Mouse (Mus musculus) intestine, embryonic 16.5 days (tissue): ENCODE data around the gene Prtg. TPM values are rescaled to one million over a fixed set of nuclear protein-coding genes. Genes with fewer than 3 reads are reported as not detected.
A peak's percentile ranks its signal among the peaks of the same experiment; 100 is the strongest.

Experiments used
- ATAC-seq: fragments of 200-750 bp; cut with Nextera tagmentation; 2 replicates; pipeline ENCODE4 v1.8.0; 2017; ENCODE audit warnings: moderate TSS enrichment, moderate library complexity
- H3K27ac ChIP-seq: fragments of 300-500 bp; sonication (generic); 2 replicates; pipeline ENCODE4 v1.5.1; 2014; ENCODE audit warnings: mild to moderate bottlenecking, low read length
- H3K27me3 ChIP-seq: fragments of 300-500 bp; sonication (generic); replicated peaks from 2 replicates; pipeline ENCODE4 v1.6.1; 2014; ENCODE audit warnings: low read length, control low read depth, mixed read lengths; ENCODE audit not compliant: control insufficient read depth, insufficient read depth
- H3K36me3 ChIP-seq: fragments of 300-500 bp; sonication (generic); 2 replicates; pipeline ENCODE4 v1.6.1; 2014; ENCODE audit warnings: low read length, control low read depth; ENCODE audit not compliant: control insufficient read depth, insufficient read depth
- H3K4me1 ChIP-seq: fragments of 300-500 bp; sonication (generic); 2 replicates; pipeline ENCODE4 v1.6.1; 2014; ENCODE audit warnings: low read length, control low read depth, mixed read lengths; ENCODE audit not compliant: control insufficient read depth, insufficient read depth
- H3K4me2 ChIP-seq: fragments of 300-500 bp; sonication (generic); 2 replicates; pipeline ENCODE4 v1.6.1; 2014; ENCODE audit warnings: low read depth, low read length, control low read depth
- H3K4me3 ChIP-seq: fragments of 300-500 bp; sonication (generic); 2 replicates; pipeline ENCODE4 v1.5.1; 2014; ENCODE audit warnings: mild to moderate bottlenecking, low read length
- H3K9ac ChIP-seq: fragments of 300-500 bp; sonication (generic); 2 replicates; pipeline ENCODE4 v1.6.1; 2014; ENCODE audit warnings: low read depth, low read length
- H3K9me3 ChIP-seq: fragments of 300-500 bp; sonication (generic); 2 replicates; pipeline ENCODE4 v1.6.1; 2016; ENCODE audit warnings: low read length, control low read depth; ENCODE audit not compliant: control insufficient read depth
- WGBS: fragments of 180-500 bp; shearing (Covaris S2); extraction: QIAGEN DNeasy Blood & Tissue Kit; methylation state at CpG from one replicate; pipeline ENCODE4 v1.1.7; 2014; 5-methylcytosine and 5-hydroxymethylcytosine counted together
- polyA plus RNA-seq: library from polyadenylated mRNA; unstranded; fragments of >200 nt; fragmentation: Nextera tagmentation; extraction: Ambion mirVana; gene quantifications from 2 replicates; pipeline ENCODE4 v1.2.1, GENCODE M21; 2015

Prtg gene
- polyA plus RNA-seq, 1 experiment from 2014 or later, result 0.32 TPM

DNA sequence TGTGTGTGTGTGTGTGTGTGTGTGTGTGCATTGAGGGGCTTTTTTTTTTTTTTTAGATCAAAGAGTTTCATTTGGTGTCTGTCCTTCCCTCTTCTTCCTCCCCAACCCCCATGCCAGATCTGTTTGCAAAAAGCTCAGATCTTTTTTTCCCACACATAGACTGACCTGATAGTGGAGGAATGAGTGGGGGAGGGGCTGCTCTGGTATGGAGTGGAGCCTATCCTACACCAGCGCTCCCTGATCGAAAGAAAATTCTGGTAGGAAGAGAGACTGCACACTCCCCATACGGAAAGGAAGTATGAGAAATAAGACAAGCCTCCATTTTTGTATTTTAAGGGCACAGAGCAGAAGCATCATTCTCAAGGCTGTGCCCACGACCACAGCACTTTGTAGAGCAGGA is 25.2 kb upstream of the Prtg start:
- Histone ChIP-seq H3K27ac (no peak overlapping the region), H3K4me1 (peaks cover 19% of the 10 kb centered on the region), H3K4me3 (no peak overlapping the region), H3K4me2 (no peak overlapping the region), H3K9me3 (no peaks in the 10 kb centered on the region), H3K36me3 (no peaks in the 10 kb centered on the region), H3K27me3 (no peaks in the 10 kb centered on the region), H3K9ac (no peak overlapping the region)
- ATAC-seq, result no peak
- 38% methylated on average over 4 of the region's 4 CpGs for WGBS

DNA sequence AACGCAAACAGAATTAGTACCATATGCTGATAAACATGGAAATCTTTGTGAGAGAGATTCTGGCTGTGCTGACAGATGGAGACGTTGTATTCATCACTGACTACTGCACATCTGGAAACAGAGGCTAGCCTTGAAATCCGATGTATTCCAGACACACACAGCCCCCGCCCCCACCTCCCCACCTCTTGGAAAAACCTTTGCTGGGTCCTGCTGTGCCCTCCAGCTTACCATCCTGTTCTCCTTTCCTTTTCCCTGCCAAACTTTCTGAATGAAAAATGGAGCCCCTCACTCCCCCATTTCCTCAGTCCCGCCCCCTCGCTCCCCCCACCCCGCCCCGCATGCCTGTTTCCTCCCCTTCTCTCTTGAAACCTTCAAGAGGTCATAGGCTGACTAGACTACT is 24.6 kb upstream of the Prtg start:
- no peak overlapping the region for H3K9ac ChIP-seq
- H3K9me3 ChIP-seq, result no peaks in the 10 kb centered on the region
- H3K27ac ChIP-seq, result no peak overlapping the region
- no peak overlapping the region for H3K4me3 ChIP-seq
- H3K4me2 ChIP-seq, result no peak overlapping the region
- 38% methylated on average over 8 of the region's 8 CpGs for WGBS
- ATAC-seq, result no peak
- H3K27me3 ChIP-seq, result no peaks in the 10 kb centered on the region
- H3K4me1 ChIP-seq, result peaks cover 19% of the 10 kb centered on the region
- no peaks in the 10 kb centered on the region for H3K36me3 ChIP-seq

DNA sequence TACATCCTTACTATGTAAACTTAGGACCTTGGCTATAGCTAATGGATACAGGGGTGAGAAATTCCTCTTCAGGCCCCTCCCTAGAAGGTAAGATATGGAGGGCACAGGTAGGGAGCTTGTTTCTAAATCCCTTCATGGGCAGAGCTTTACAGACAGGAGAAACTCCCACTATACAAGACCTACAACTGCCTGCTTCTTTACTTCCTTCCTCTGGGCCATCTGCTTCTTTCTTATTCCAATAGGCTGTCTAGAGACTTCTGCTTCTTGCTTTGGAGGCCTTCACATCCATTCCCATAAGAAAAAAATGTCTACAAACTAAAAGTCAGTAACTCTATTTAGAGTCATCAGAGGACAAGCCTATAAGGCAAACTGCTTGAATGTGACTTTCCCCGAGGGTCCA is 18.9 kb upstream of the Prtg start:
- H3K9ac ChIP-seq, result no peak overlapping the region
- no peak overlapping the region for H3K27ac ChIP-seq
- WGBS, result 83% methylated on average over 1 of the region's 1 CpGs
- no peak overlapping the region for H3K4me2 ChIP-seq
- ATAC-seq, result no peak
- H3K27me3 ChIP-seq, result no peaks in the 10 kb centered on the region
- peaks cover 8% of the 10 kb centered on the region for H3K4me1 ChIP-seq
- no peak overlapping the region for H3K4me3 ChIP-seq
- H3K36me3 ChIP-seq, result no peaks in the 10 kb centered on the region
- no peaks in the 10 kb centered on the region for H3K9me3 ChIP-seq

DNA sequence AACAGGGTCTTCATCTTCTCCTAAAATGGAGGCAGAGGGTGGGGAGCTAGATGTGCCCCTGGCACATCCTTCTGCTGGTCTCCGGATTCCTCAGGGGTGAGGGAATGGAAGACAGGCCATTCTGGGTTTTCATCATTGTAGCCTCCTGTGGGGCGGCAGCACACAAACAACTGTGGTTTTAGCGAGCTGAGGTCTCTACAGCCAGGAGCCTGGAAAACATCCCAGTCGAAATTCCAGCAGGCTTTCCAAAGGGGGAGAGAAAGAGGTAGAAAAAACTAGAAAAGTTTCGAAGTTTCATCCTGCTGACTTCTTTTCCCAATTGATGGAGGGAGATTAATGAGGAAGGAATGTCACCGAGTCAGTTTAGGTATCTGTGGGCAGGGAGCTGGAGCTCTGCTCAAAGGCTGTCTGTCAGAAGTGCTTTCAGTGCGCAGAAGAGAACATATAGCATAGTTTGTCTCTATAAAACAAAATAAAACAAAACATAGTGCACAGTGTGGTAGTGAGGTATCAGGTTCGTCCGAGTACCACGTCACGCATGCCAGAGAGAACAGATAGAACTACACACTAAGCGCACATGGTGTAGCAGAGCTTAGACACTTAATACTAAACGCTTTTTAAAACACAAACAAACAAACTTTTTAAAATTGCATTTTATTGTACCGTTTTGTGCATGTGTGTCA is 16.0 kb upstream of the Prtg start:
- 0 out of 2 replicates have a peak, but pooled peaks have one; percentile 16 for ATAC-seq

DNA sequence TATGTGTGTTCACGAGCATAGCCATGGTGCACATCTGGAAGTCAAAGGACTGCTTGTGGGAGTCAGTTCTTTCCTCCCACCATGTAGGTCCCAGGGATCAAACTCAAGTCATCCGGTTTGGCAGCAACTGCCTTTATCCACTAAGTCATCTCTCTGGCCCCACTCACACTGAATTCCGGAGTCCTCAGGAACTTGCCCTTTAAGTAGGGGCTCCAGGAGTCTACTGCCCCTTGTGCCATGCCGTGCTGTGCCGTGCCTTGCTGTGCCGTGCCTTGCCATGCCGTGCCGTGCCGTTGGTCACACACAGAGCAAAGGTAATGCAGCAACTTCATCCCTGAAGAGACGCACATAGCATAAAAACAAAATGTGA is 15.5 kb upstream of the Prtg start:
- Histone ChIP-seq H3K27ac (peak overlapping the region; percentile 1; the same call in 1 of the 2 replicates), H3K4me3 (no peak overlapping the region), H3K4me2 (no peak overlapping the region), H3K4me1 (peaks cover 8% of the 10 kb centered on the region), H3K9ac (no peak overlapping the region), H3K9me3 (no peaks in the 10 kb centered on the region), H3K36me3 (no peaks in the 10 kb centered on the region), H3K27me3 (no peaks in the 10 kb centered on the region)
- no peak for ATAC-seq
- 45% methylated on average over 10 of the region's 10 CpGs for WGBS

More for the DNA sequence above, 16.0 kb upstream of the Prtg start:
- Histone ChIP-seq H3K27ac (peak overlapping the region; percentile 1), H3K4me1 (peaks cover 8% of the 10 kb centered on the region), H3K36me3 (no peaks in the 10 kb centered on the region), H3K4me3 (no peak overlapping the region), H3K27me3 (no peaks in the 10 kb centered on the region), H3K4me2 (no peak overlapping the region), H3K9me3 (no peaks in the 10 kb centered on the region), H3K9ac (no peak overlapping the region)
- 48% methylated on average over 14 of the region's 14 CpGs for WGBS

DNA sequence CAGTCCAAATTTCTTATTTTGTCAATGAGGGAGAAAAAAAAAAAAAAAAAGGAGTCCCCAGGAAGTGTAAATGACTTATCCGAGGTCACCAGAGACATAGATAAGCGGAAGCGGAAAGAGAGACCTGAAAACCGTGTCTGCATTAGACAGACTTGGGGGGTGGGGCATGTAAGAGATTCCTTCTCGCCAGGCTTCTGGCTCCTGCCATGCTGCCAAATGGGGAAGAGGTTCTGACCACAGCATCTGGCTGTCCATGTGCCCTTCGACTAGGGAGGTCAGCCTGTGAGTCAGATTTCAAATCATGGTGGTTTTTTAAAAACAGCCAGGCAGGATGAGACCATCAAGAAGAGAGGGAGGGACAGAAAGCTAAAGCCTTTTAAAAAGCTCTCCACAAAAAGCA is 15.0 kb upstream of the Prtg start:
- peaks cover 8% of the 10 kb centered on the region for H3K4me1 ChIP-seq
- whole genome bisulfite sequencing, result 34% methylated on average over 6 of the region's 6 CpGs
- no peaks in the 10 kb centered on the region for H3K36me3 ChIP-seq
- no peaks in the 10 kb centered on the region for H3K27me3 ChIP-seq
- no peak overlapping the region for H3K9ac ChIP-seq
- H3K27ac ChIP-seq, result no peak overlapping the region
- H3K9me3 ChIP-seq, result no peaks in the 10 kb centered on the region
- H3K4me3 ChIP-seq, result no peak overlapping the region
- no peak overlapping the region for H3K4me2 ChIP-seq
- ATAC-seq, result no peak

DNA sequence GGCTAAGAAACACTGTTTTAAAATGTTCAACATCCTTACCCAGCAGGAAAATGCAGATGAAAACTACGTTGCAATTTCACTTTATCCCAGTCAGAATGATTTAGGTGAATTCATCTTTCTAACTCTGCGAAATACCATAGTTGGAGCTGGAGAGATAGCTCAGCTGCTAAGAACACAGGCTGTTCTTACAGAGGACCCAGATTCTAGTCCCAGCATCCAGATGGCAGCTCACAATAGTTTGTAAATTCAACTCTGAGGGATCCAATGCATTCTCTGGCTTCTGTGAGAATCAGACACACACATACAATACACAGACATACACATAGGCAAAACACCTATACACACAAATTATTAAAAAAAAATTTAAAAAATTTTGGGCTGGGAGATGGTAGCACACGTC is 11.4 kb upstream of the Prtg start:
- no peak overlapping the region for H3K9ac ChIP-seq
- H3K4me1 ChIP-seq, result peaks cover 8% of the 10 kb centered on the region
- no peak overlapping the region for H3K4me3 ChIP-seq
- H3K36me3 ChIP-seq, result no peaks in the 10 kb centered on the region
- no peak overlapping the region for H3K27ac ChIP-seq
- WGBS, result 72% methylated on average over 3 of the region's 3 CpGs
- no peaks in the 10 kb centered on the region for H3K27me3 ChIP-seq
- H3K4me2 ChIP-seq, result no peak overlapping the region
- no peaks in the 10 kb centered on the region for H3K9me3 ChIP-seq
- no peak for ATAC-seq

DNA sequence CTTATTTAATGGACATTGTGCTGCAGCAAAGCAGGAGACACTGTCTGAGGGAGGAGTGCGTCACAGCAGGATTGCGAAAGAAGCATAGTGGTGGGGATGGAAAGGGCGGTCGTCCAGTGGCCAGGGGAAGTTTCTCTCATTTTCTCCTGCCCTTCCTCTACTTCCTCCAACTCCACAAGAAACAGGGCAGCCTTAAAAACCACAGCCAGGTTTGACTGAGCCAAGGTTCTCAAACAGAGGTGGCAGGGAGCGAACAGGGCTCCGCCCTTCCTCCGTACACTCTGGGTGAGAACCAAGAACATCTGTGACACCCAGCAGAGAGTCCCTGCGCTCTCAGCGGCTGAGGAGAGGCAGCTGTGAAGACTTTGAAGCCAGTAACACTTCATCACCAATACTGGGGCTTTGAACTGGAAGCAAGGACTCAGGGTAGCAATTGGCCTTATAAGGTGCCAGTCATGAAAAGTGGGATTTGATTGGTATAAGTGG is 9.5 kb upstream of the Prtg start:
- H3K9me3 ChIP-seq, result no peaks in the 10 kb centered on the region
- ATAC-seq, result no peak
- no peak overlapping the region for H3K4me3 ChIP-seq
- 0 out of 2 replicates have a peak overlapping the region, but pooled peaks have one; percentile 17 for H3K4me2 ChIP-seq
- no peaks in the 10 kb centered on the region for H3K36me3 ChIP-seq
- H3K4me1 ChIP-seq, result peaks cover 2% of the 10 kb centered on the region; the same call in 1 of the 2 replicates
- H3K9ac ChIP-seq, result no peak overlapping the region
- no peak overlapping the region for H3K27ac ChIP-seq
- 0 out of 2 replicates have a peak, but pooled peaks cover 2% of the 10 kb centered on the region for H3K27me3 ChIP-seq
- WGBS, result 45% methylated on average over 9 of the region's 9 CpGs

DNA sequence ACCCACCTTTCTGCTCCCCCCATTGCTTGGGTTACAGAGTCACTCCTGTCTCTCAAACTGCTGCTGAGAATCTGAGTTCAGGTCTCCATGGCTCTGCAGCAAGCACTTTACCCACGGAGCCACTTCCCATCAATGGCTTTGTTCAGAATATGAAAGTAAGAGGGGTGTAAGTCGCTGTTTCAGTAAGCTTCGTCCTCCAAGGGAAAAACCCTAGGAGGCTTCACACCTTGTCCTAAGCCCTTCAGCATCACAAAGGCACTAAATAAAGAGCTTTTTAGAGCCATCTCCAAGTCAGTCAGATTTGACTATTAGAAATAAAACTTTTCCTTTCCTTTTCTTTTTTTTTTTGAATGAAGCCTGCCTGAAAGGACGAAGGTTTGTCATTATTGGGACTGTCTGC is 3.4 kb upstream of the Prtg start:
- H3K27me3 ChIP-seq, result 0 out of 2 replicates have a peak, but pooled peaks cover 2% of the 10 kb centered on the region
- ATAC-seq, result no peak
- no peaks in the 10 kb centered on the region for H3K36me3 ChIP-seq
- H3K4me2 ChIP-seq, result no peak overlapping the region
- no peak overlapping the region for H3K27ac ChIP-seq
- no peak overlapping the region for H3K9ac ChIP-seq
- peaks cover 13% of the 10 kb centered on the region for H3K4me1 ChIP-seq
- H3K9me3 ChIP-seq, result no peaks in the 10 kb centered on the region
- no peak overlapping the region for H3K4me3 ChIP-seq
- WGBS, result 54% methylated on average over 4 of the region's 4 CpGs
